Mouse (Mus musculus): ENCODE measurements around the gene Tmem135. TPM values are rescaled to one million over a fixed set of nuclear protein-coding genes. Genes with fewer than 3 reads are reported as not detected.

Tmem135 gene
- 10 to 100 TPM; 62.7 to 70.0 TPM for total RNA-seq (2021)
- long read RNA-seq, transcript Tmem135-201 (15 exons, 3,700 nt) = major isoform, 45 of 58 reads
- long read RNA-seq, partial matches to known transcripts = 0 of 58 reads
- long read RNA-seq, other reads (novel, unspliced or antisense) = 12 of 58 reads

DNA sequence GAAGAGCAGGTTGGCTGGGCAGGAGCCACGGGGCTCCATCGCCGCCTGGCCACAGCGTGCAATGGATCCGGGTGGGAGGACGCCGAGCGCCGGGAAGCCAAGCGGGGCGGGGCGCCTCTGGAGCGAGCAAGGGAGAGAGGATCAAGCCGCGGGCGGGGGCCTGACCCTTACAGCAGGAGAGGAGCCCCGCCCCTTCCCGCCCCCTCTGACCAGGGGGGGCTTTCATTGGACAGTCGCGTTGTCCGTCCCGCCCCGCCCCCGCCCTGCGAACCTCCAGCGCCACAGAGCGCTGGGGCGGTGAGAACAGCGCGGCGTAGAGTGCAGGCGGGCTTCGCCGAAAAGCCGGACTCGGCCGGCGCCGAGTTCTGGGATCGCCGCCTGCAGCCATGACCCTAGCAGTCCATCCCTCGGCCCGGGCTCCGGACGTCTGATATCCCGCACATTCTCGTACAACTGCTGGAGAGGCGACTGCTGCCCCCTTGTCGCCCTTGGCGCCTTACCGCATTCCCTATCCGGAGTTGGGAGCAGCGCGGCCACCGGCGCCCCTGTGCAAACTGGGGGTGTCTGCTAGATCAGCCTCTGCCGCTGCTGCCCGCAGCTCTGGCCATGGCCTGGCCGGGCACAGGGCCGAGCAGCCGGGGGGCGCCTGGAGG, at the start of gene Tmem135, which contains the start of gene Fzd4:
Gene Tmem135, minus strand, starts transcription at position 142 of the 653 bp plus-strand sequence.
Gene Fzd4, plus strand, starts transcription at position 275 of the 653 bp plus-strand sequence.
- peak; percentile 71 to 91 for DNase-seq (ENCODE audit: low spot score in 2 of 2)

DNA sequence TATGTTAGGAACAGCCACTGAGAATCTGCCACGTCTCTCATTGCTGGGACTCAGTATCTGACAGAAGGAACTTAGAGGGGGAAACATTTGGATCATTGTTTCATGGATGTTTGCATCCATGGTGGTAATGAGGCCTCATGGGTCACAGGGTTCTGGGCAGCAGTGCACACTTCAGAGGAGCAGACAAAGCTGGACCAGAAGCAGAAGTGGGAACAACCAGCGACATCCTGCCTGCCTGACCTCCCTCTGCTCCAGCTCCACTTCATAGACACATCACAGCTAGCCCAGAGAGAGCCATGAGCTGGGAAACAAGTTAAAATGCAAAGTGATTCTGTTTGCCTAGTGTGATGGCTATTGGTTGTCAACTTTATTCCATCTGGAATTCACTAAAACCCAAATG, 46.3 kb upstream of the Tmem135 start:
- no peak for DNase-seq (ENCODE audit: low spot score in 2 of 2)

- no peak for DNase-seq (ENCODE audit: low spot score in 2 of 2)
Observed at GRCm38 (mm10) chr7:89445137-89445536, 41.1 kb upstream of the Tmem135 start.

DNA sequence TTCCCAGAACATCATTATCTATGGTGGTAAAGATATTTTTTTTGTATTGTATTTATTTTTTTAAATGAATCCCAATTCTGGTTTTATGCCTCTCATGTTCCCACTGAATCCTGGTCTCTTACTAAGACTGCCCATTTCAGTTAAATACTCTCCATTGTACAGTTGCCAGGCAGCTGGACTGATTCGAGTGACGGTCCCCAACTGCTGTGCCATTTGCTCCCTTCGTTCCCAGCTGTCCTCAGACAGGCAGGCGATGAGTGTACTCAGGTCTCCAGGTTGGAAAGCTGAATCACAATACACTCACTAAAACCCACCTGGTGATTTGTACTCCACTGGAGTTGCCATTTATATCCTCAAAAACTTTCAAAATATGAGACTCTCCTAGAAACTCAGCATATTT, 38.2 kb upstream of the Tmem135 start:
- no peak for DNase-seq (ENCODE audit: low spot score in 2 of 2)

- DNase-seq (ENCODE audit: low spot score in 2 of 2) = no peak
Observed at GRCm38 (mm10) chr7:89441291-89441690, 37.3 kb upstream of the Tmem135 start.

DNA sequence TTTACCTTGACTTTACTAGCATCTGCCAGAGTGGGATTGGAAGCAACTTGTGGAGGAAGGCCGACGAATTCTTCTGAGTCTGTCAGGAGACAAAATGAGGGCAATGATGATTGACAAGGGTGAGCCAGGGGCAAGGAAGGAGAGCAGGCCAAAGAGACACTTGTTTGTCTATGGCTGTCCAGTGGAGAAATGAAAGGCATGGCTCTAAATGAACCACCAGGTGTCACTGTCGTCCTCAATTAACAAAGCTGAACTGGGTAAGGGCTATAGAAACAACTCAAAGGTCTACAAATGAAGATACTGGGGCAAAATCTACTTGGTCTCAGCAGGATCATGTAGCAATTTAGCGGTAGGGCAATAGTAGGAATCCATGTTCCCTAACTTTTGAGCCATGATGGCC, 33.6 kb upstream of the Tmem135 start:
- DNase-seq (ENCODE audit: low spot score in 2 of 2) = peak; percentile 22 to 66

DNA sequence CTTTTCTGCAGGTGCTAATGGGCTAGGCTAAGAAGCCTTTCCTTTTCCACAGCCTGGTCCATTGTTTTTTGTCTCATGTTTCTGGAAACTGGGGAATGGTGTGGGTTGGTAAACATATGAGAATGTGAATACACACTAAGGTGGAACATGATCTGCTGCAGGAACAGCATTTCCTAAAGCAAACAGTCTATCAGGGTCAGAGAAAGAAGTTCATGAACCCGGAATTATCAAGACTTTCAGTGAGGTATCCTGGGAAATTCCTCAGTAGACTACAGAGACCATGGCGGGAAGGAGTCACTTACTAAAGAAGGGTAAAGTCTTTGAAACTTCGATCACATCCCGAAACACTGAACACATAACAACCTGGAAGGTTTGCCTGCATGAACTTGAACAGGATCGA, 32.4 kb upstream of the Tmem135 start:
- DNase-seq (ENCODE audit: low spot score in 2 of 2) = no peak

GRCm38 (mm10) chr7:89433893-89434616, 30.0 kb upstream of the Tmem135 start:
- no peak for DNase-seq (ENCODE audit: low spot score in 2 of 2)

DNA sequence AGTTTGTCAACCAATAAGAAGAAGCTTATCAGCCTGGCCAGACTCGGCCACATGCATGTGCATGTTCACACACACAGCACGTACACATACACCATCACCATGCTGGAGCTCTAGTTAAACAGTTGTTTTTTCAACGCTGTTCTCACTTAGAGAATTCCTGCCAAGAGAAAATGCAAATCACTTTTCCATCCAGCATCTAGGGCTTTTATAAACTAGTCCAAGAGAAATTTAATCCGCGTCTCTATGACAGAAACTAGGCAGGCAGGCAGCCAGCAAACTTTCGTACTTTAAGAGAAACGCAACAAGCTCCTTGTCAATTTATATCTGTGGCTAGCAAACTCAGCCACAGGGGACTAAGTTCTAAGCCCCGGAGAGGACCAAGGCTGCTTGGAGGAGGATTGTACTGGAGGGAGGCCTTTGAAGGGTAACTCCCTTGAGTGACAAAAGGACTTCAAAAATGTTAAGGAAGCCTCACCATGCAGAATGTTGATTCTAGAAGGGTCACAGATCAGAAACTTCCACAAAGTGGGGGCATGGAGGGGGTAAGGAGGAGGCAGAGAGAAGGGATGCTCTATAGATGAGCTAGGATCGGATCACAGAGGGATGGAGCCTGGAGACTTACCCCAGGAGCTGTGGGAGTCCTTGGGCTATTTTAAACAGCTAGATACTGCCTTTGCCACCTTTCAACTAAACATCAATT, 29.3 kb upstream of the Tmem135 start:
- DNase-seq (ENCODE audit: low spot score in 2 of 2) = peak in 1 of 2 experiments; percentile 41

GRCm38 (mm10) chr7:89431185-89431584, 27.2 kb upstream of the Tmem135 start:
- no peak for DNase-seq (ENCODE audit: low spot score in 2 of 2)

DNA sequence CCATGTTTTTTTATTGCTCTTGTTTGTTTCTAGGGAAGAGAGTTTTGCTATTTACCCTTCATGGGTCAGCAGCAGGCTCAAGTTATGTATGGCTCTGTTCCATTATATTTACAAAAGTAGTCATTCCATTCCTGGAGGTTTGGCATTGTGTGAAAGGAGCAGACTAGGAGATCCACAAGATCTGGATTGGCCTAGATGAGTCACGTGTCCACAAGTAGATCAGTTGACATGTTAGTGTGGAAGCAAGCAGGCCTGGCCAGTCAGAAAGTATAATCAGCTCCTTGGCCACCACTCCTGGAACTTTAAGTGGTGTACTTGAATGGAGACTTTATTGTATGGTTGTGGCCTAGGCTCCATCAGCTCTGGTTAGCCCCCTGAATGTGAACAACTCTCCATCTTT, 25.3 kb upstream of the Tmem135 start:
- DNase-seq (ENCODE audit: low spot score in 2 of 2) = no peak

- DNase-seq (ENCODE audit: low spot score in 2 of 2) = no peak
Observed at GRCm38 (mm10) chr7:89428804-89429203, 24.8 kb upstream of the Tmem135 start.

DNA sequence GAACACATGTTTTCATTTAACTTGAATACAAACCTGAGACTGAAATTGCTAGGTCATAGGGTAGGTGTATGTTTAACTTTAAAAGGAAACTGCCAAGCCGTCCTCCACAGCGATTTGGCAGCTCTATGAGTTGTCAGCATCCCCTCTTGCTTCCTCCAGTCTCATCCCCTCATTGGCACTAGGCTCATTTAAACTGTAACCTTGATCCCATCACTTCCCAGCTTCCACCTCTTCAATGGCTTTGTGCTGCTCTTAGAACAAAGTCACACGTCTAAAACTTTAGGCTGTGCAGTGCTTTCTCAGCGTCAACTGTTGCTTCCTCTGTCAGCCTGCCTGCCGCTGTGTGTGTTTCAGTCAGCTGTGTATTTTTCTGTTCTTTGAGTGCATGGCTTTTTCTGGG, 23.1 kb upstream of the Tmem135 start:
- no peak for DNase-seq (ENCODE audit: low spot score in 2 of 2)

DNA sequence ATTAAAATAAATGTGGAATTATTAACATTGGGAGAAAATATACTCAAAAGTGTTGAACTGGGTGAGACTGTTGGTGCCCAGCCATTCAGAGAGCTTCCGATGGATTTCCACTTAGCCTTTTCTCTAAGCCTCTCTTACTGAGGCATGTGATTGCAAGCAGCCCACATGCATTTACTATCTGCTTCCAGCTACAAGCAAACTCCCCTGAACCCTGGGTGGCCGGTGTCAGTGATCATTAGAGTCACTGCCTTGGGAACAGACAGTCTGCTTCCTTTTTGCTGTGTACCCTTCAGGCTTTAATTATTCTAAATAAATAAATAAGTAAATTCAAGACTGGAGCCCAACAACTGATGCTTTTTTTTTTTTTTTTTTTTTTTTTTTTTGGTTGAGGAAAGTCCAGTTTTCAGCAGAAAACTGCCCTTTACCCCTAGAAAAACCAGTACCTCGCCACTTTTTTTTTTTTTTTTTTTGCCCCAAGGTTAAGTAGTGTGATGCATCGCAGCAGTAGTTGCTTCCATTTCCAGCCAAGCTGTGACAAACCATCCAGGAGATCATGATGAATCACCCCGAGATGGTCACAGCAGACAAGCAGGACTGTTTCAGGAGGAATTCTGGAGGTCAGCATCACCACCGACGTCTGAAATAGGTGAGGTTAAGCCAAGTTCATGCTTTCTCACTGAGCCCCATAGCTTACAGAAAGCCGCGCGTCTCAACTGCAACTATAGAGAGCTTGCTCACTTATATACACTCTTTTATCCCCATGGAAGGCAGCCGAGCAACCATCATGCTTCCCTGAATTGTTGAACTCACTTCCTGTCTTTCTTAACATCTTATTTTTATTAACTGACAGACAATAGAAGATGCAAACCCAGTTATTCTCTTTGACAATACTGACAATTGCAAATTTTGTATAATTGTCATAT, 22.0 kb upstream of the Tmem135 start:
- DNase-seq (ENCODE audit: low spot score in 2 of 2) = no peak

GRCm38 (mm10) chr7:89424659-89425058, 20.6 kb upstream of the Tmem135 start:
- no peak for DNase-seq (ENCODE audit: low spot score in 2 of 2)

- no peak for DNase-seq (ENCODE audit: low spot score in 2 of 2)
Observed at GRCm38 (mm10) chr7:89423688-89424255, 19.8 kb upstream of the Tmem135 start.

GRCm38 (mm10) chr7:89423194-89423593, 19.2 kb upstream of the Tmem135 start:
- DNase-seq (ENCODE audit: low spot score in 2 of 2) = no peak

- no peak for DNase-seq (ENCODE audit: low spot score in 2 of 2)
Observed at GRCm38 (mm10) chr7:89422650-89423049, 18.6 kb upstream of the Tmem135 start.

DNA sequence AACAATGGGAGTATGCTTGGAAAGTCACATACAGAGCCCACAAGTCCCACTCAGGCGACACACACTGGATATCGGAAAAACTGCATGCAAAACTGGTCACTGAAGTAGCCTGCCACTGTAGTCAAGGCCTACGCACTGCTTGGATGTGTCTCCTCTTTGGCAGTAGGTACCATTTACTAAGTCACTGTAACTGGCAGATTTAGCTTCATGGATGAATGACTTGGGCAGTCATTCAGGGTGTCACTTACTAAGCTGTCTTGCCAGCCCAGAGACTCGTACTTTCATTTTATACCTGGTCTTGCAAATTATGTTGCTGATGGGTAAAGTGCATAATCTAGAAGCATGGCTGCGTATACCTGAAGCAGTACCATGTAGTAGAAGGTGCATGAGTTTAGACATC, 17.3 kb upstream of the Tmem135 start:
- no peak for DNase-seq (ENCODE audit: low spot score in 2 of 2)

GRCm38 (mm10) chr7:89418917-89419679, 15.1 kb upstream of the Tmem135 start:
- peak in 1 of 2 experiments; percentile 35 for DNase-seq (ENCODE audit: low spot score in 2 of 2)

All from layer of hippocampus, adult 18-20 months (tissue).